Mouse (Mus musculus): ENCODE measurements at regions not wholly inside any gene's neighbourhood (a gene's known extent, or its start where the extent isn't known, plus 50 kb on each side); places are given as distances from the start of the nearest gene placed in this dataset.

DNA sequence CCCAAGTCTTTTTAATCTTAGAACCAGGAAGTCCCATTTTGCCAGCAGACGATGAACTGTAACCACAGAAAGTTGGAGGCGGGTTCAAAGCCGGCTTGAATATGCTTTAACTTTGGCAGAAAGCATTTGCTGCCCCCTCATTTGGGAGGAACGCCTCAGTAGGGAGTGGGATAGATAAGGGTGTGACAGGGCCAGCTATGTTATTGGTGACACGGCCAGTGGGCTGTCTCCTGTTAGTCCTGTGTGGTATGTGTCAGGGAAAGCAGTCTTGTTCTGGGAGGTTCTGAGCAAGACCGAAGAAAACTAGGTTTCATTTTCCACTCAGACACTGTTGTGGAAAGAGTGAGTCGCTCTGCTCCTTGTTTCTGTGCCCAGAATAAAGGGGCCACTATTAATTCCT lies 154.7 kb upstream of the Pdzrn3 start:
- Histone ChIP-seq H3K27ac (ENCODE audit: low read length) (no peak overlapping the region), H3K9me3 (replicated peaks; ENCODE audit: control insufficient read depth, low read length, poor library complexity, severe bottlenecking) (no peaks in the 10 kb centered on the region), H3K9ac (ENCODE audit: low read depth, low read length) (no peak overlapping the region), H3K27me3 (ENCODE audit: control insufficient read depth, insufficient read depth, low read depth, low read length) (no peaks in the 10 kb centered on the region), H3K4me3 (ENCODE audit: low read depth, low read length) (no peak overlapping the region), H3K4me2 (ENCODE audit: low read length) (no peak overlapping the region), H3K36me3 (ENCODE audit: control insufficient read depth, insufficient read depth, low read length) (no peaks in the 10 kb centered on the region), H3K4me1 (ENCODE audit: control insufficient read depth, insufficient read depth, low read length) (no peaks in the 10 kb centered on the region)
- 62% methylated on average over 7 of the region's 7 CpGs for WGBS
- ATAC-seq: no peak

DNA sequence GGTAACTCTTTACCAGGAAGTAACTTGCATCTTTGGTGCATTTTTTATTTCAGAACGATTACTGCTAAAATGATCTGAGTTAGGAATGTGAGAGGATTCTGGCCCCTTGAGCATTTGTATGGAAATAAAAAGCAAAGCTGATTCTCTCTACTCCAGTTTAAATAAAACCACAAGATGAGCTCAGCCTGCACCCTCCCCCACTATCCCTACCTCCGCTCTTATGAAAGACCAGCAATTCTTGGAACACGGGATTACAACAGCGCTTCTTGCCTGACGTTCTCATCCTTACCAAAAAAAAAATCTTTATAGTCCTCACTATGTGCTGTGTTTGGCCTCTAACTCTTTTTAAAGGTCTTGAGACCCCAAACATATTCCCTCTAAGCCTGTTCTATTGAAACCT lies 154.2 kb upstream of the Pdzrn3 start:
- Histone ChIP-seq H3K4me3 (ENCODE audit: low read depth, low read length) (no peak overlapping the region), H3K27ac (ENCODE audit: low read length) (no peak overlapping the region), H3K9ac (ENCODE audit: low read depth, low read length) (no peak overlapping the region), H3K27me3 (ENCODE audit: control insufficient read depth, insufficient read depth, low read depth, low read length) (no peaks in the 10 kb centered on the region), H3K36me3 (ENCODE audit: control insufficient read depth, insufficient read depth, low read length) (no peaks in the 10 kb centered on the region), H3K9me3 (replicated peaks; ENCODE audit: control insufficient read depth, low read length, poor library complexity, severe bottlenecking) (no peaks in the 10 kb centered on the region), H3K4me1 (ENCODE audit: control insufficient read depth, insufficient read depth, low read length) (no peaks in the 10 kb centered on the region), H3K4me2 (ENCODE audit: low read length) (no peak overlapping the region)
- no peak for ATAC-seq
- WGBS: 60% methylated on average over 5 of the region's 5 CpGs

DNA sequence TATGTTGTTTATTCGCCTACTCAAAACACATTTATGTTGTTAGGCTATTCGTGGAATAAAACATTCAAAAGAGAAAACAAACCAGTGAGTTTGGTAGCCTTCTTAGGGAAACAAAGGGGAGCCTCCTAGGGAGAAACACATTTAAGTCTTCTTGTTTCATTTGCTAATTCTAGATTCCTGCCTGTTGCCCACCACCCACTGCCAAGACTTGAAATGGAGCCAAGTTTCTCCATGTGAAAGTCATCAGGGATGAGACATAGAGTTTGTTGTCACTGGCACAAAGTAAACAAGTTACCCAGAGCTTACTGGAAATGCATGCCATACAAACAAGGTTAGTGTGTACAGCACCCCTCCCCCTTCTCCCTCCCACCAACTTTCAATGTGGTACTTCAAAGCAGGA lies 147.4 kb upstream of the Pdzrn3 start:
- no peak overlapping the region for H3K4me3 ChIP-seq (ENCODE audit: low read depth, low read length)
- H3K4me1 ChIP-seq (ENCODE audit: control insufficient read depth, insufficient read depth, low read length): no peaks in the 10 kb centered on the region
- H3K36me3 ChIP-seq (ENCODE audit: control insufficient read depth, insufficient read depth, low read length): no peaks in the 10 kb centered on the region
- H3K4me2 ChIP-seq (ENCODE audit: low read length): no peak overlapping the region
- no peaks in the 10 kb centered on the region for H3K27me3 ChIP-seq (ENCODE audit: control insufficient read depth, insufficient read depth, low read depth, low read length)
- no peak for ATAC-seq
- no peak overlapping the region for H3K9ac ChIP-seq (ENCODE audit: low read depth, low read length)
- WGBS: 43% methylated on average over 2 of the region's 2 CpGs
- no peaks in the 10 kb centered on the region for H3K9me3 ChIP-seq (replicated peaks; ENCODE audit: control insufficient read depth, low read length, poor library complexity, severe bottlenecking)
- no peak overlapping the region for H3K27ac ChIP-seq (ENCODE audit: low read length)

DNA sequence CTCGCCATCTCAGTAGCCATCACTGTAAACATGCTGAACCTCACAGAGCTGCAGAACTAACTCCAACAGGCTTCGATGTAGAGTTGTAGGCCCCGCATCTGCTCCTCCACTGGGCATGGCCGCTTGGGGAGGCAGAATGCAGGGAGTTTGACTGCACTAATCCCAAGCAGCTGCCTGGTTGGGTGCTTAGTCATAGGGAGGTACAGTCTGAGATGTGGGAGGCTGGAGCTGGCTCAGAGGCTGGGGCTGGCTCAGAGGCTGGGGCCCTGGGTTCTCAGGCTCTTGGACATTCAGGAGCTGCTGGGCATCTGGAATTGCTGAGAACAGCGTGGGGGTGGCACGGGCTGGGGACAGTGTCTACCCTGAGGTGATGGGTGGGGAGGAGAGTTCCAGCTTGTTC lies 143.6 kb upstream of the Pdzrn3 start:
- Histone ChIP-seq H3K9me3 (replicated peaks; ENCODE audit: control insufficient read depth, low read length, poor library complexity, severe bottlenecking) (no peaks in the 10 kb centered on the region), H3K36me3 (ENCODE audit: control insufficient read depth, insufficient read depth, low read length) (no peaks in the 10 kb centered on the region), H3K27me3 (ENCODE audit: control insufficient read depth, insufficient read depth, low read depth, low read length) (no peaks in the 10 kb centered on the region), H3K9ac (ENCODE audit: low read depth, low read length) (no peak overlapping the region), H3K4me2 (ENCODE audit: low read length) (no peak overlapping the region), H3K27ac (ENCODE audit: low read length) (no peak overlapping the region), H3K4me1 (ENCODE audit: control insufficient read depth, insufficient read depth, low read length) (no peaks in the 10 kb centered on the region), H3K4me3 (ENCODE audit: low read depth, low read length) (no peak overlapping the region)
- no peak for ATAC-seq
- 80% methylated on average over 6 of the region's 6 CpGs for WGBS

DNA sequence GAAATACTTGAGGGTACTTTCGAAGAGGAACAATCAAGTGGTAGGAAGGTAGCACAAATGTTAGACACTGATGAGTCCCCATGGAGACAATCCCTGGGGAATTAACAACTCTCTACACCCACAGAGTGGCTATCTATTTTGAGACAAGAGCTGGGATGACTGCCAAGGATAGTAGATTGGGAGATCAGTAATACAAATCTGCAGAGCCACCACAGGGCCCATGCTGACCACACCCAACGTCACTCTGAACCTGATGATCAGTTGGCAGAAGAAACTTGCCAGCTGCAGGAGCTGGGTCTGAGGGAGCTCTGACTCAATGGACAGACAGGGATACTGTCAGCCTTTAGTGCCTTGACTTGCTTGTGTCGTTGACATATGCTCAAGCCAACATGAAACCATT lies 143.1 kb upstream of the Pdzrn3 start:
- ATAC-seq: no peak

DNA sequence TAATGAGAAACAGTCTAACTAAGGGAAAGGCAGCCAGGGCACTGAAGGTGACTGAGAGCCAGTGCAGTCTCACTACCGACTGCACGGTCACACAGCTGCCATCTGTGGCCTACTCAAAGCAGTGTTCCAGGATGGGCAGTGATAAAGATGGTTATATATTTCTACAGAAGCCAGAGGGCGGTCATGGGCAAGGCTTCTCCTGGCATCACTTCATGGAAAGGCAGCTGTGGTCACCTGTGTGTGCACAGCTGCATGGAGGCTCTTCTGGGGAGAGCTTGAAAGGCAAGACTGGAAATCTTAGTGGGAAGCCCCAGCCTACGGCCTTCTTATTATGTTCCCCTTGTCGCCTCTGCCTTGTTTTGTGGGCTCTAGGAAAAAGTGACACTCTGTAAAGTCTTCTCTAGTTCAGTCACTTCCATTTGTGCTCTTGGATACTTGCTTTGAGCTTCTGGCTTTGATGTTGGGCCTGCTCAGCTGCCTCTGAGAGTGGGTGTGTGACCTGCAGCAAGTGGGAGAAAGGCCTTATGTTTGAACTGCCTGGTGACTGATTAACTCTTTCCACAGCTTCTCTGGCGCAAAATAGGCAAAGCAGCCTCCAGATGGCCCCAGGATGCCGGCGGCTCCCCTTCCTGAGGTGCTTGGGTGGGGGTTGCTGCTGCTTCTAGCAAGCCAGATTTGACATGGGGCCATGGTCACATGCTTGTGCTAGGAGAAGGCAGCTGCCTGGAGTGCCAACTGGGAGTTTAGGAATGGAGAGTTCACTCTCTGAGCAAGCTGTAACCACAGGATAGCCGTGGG lies 141.4 kb upstream of the Pdzrn3 start:
- ATAC-seq: no peak
- Histone ChIP-seq H3K27me3 (ENCODE audit: control insufficient read depth, insufficient read depth, low read depth, low read length) (no peaks in the 10 kb centered on the region), H3K4me1 (ENCODE audit: control insufficient read depth, insufficient read depth, low read length) (no peaks in the 10 kb centered on the region), H3K4me2 (ENCODE audit: low read length) (no peak overlapping the region), H3K27ac (ENCODE audit: low read length) (no peak overlapping the region), H3K4me3 (ENCODE audit: low read depth, low read length) (no peak overlapping the region), H3K36me3 (ENCODE audit: control insufficient read depth, insufficient read depth, low read length) (no peaks in the 10 kb centered on the region), H3K9me3 (replicated peaks; ENCODE audit: control insufficient read depth, low read length, poor library complexity, severe bottlenecking) (no peaks in the 10 kb centered on the region), H3K9ac (ENCODE audit: low read depth, low read length) (no peak overlapping the region)
- WGBS: 56% methylated on average over 9 of the region's 9 CpGs

More for the DNA sequence above, 143.1 kb upstream of the Pdzrn3 start:
- no peaks in the 10 kb centered on the region for H3K4me1 ChIP-seq (ENCODE audit: control insufficient read depth, insufficient read depth, low read length)
- no peaks in the 10 kb centered on the region for H3K27me3 ChIP-seq (ENCODE audit: control insufficient read depth, insufficient read depth, low read depth, low read length)
- no peak overlapping the region for H3K9ac ChIP-seq (ENCODE audit: low read depth, low read length)
- H3K4me3 ChIP-seq (ENCODE audit: low read depth, low read length): no peak overlapping the region
- WGBS: 84% methylated on average over 3 of the region's 3 CpGs
- no peaks in the 10 kb centered on the region for H3K36me3 ChIP-seq (ENCODE audit: control insufficient read depth, insufficient read depth, low read length)
- H3K9me3 ChIP-seq (replicated peaks; ENCODE audit: control insufficient read depth, low read length, poor library complexity, severe bottlenecking): no peaks in the 10 kb centered on the region
- no peak overlapping the region for H3K4me2 ChIP-seq (ENCODE audit: low read length)
- no peak overlapping the region for H3K27ac ChIP-seq (ENCODE audit: low read length)

DNA sequence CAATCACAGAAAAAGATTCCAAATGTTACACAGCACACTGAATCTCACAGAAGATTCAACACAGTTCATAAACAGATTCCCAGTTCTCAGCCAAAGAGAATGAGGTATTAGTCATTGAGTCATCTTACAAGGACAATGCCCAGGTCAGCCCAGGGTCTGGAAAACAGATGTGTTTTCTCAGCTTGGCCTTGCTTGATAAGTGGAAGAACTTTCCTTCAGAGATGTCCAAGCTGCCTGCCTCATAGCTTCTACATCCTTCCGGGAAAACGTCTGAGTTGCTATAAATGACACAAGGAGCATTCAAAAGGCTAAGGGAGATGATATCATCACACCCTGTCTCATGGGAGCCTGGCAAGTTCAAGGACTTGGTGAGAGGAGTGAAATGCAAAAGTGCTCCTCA lies 139.9 kb upstream of the Pdzrn3 start:
- Histone ChIP-seq H3K36me3 (ENCODE audit: control insufficient read depth, insufficient read depth, low read length) (no peaks in the 10 kb centered on the region), H3K4me3 (ENCODE audit: low read depth, low read length) (no peak overlapping the region), H3K4me1 (ENCODE audit: control insufficient read depth, insufficient read depth, low read length) (no peaks in the 10 kb centered on the region), H3K9me3 (replicated peaks; ENCODE audit: control insufficient read depth, low read length, poor library complexity, severe bottlenecking) (no peaks in the 10 kb centered on the region), H3K27ac (ENCODE audit: low read length) (no peak overlapping the region), H3K4me2 (ENCODE audit: low read length) (no peak overlapping the region), H3K9ac (ENCODE audit: low read depth, low read length) (no peak overlapping the region), H3K27me3 (ENCODE audit: control insufficient read depth, insufficient read depth, low read depth, low read length) (no peaks in the 10 kb centered on the region)
- WGBS: 78% methylated on average over 2 of the region's 2 CpGs
- ATAC-seq: no peak

DNA sequence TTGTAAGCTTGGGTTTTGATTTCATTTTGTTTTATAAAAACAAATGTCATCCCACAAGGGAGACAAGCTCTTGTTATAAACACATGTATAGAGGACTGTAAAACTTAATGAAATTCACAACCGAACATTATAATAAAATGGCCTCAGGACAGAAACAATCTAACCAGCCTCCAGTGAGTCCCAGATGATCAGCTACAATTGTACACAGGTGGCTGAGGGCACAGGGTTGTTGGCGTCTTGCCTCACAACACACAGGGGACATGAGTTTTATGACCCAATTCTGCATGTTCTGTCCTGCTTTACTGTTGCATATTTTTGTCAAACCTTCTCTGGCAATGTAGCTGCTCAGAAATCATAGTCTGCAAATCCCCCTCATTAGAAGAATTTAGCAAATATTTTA lies 136.0 kb upstream of the Pdzrn3 start:
- no peaks in the 10 kb centered on the region for H3K9me3 ChIP-seq (replicated peaks; ENCODE audit: control insufficient read depth, low read length, poor library complexity, severe bottlenecking)
- H3K36me3 ChIP-seq (ENCODE audit: control insufficient read depth, insufficient read depth, low read length): no peaks in the 10 kb centered on the region
- H3K4me1 ChIP-seq (ENCODE audit: control insufficient read depth, insufficient read depth, low read length): no peaks in the 10 kb centered on the region
- no peak overlapping the region for H3K4me2 ChIP-seq (ENCODE audit: low read length)
- ATAC-seq: no peak
- 49% methylated on average over 2 of the region's 2 CpGs for WGBS
- no peak overlapping the region for H3K27ac ChIP-seq (ENCODE audit: low read length)
- no peaks in the 10 kb centered on the region for H3K27me3 ChIP-seq (ENCODE audit: control insufficient read depth, insufficient read depth, low read depth, low read length)
- no peak overlapping the region for H3K4me3 ChIP-seq (ENCODE audit: low read depth, low read length)
- H3K9ac ChIP-seq (ENCODE audit: low read depth, low read length): no peak overlapping the region

DNA sequence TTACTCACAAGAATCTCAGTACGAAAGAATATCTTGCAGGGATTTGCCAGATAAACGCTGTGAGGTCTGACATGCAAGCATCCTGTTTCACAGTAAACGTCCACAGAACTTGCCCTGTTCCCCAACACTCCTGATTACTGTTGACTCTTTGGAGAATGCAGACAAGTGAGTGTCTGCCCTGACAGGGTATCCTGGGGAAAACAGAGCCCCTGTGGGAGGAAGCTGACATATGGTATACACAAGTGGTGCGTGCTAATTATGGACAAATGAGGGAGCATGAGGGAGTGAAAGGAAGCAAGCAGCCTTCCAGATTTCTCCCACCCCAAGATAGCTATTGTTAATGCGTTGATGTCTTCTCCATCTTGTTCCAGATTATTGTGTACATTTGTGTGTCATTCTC lies 124.5 kb upstream of the Pdzrn3 start:
- H3K4me3 ChIP-seq (ENCODE audit: low read depth, low read length): no peak overlapping the region
- H3K9me3 ChIP-seq (replicated peaks; ENCODE audit: control insufficient read depth, low read length, poor library complexity, severe bottlenecking): no peaks in the 10 kb centered on the region
- H3K36me3 ChIP-seq (ENCODE audit: control insufficient read depth, insufficient read depth, low read length): no peaks in the 10 kb centered on the region
- 0 out of 2 replicates have a peak, but pooled peaks cover 2% of the 10 kb centered on the region for H3K4me1 ChIP-seq (ENCODE audit: control insufficient read depth, insufficient read depth, low read length)
- H3K27me3 ChIP-seq (ENCODE audit: control insufficient read depth, insufficient read depth, low read depth, low read length): no peaks in the 10 kb centered on the region
- H3K4me2 ChIP-seq (ENCODE audit: low read length): no peak overlapping the region
- 47% methylated on average over 5 of the region's 5 CpGs for WGBS
- H3K27ac ChIP-seq (ENCODE audit: low read length): no peak overlapping the region
- no peak overlapping the region for H3K9ac ChIP-seq (ENCODE audit: low read depth, low read length)
- ATAC-seq: no peak
